Mouse (Mus musculus) limb, embryonic 15.5 days (tissue): ENCODE measurements around the gene Ldha. TPM values are rescaled to one million over a fixed set of nuclear protein-coding genes. Genes with fewer than 3 reads are reported as not detected.
"Not testable (repeated sequence)": the region's sequence is repeated elsewhere in the genome, so short reads cannot be mapped to it uniquely, and the experiment has no call there.

ENCODE experiments used
- ATAC-seq: fragments of 200-750 bp; cut with Nextera tagmentation; 2 replicates; pipeline ENCODE4 v1.8.0; 2017; ENCODE audit warnings: low read depth, moderate TSS enrichment; ENCODE audit not compliant: insufficient number of reproducible peaks, low FRiP score, low TSS enrichment
- H3K27ac ChIP-seq: fragments of 300-500 bp; sonication (generic); 2 replicates; pipeline ENCODE4 v1.5.1; 2015; ENCODE audit warnings: moderate library complexity, mild to moderate bottlenecking, inconsistent platforms
- H3K27me3 ChIP-seq: fragments of 300-500 bp; sonication (generic); 2 replicates; pipeline ENCODE4 v1.6.1; 2015; ENCODE audit warnings: inconsistent platforms
- H3K36me3 ChIP-seq: fragments of 300-500 bp; sonication (generic); 2 replicates; pipeline ENCODE4 v1.6.1; 2015; ENCODE audit warnings: inconsistent platforms
- H3K4me1 ChIP-seq: fragments of 300-500 bp; sonication (generic); 2 replicates; pipeline ENCODE4 v1.6.1; 2015; ENCODE audit warnings: inconsistent platforms
- H3K4me2 ChIP-seq: fragments of 300-500 bp; sonication (generic); 2 replicates; pipeline ENCODE4 v1.6.1; 2015; ENCODE audit warnings: mild to moderate bottlenecking, inconsistent platforms
- H3K4me3 ChIP-seq: fragments of 300-500 bp; sonication (generic); 2 replicates; pipeline ENCODE4 v1.5.1; 2015; ENCODE audit warnings: mild to moderate bottlenecking, inconsistent platforms
- H3K9ac ChIP-seq: fragments of 300-500 bp; sonication (generic); 2 replicates; pipeline ENCODE4 v1.6.1; 2015; ENCODE audit warnings: inconsistent platforms
- H3K9me3 ChIP-seq: fragments of 300-500 bp; sonication (generic); 2 replicates; pipeline ENCODE4 v1.6.1; 2016; ENCODE audit warnings: inconsistent platforms
- WGBS: fragments of 180-500 bp; shearing (Covaris S2); methylation state at CpG from one replicate; pipeline ENCODE4 v1.1.7; 2015; 5-methylcytosine and 5-hydroxymethylcytosine counted together
- polyA plus RNA-seq: library from polyadenylated mRNA; unstranded; fragments of >200 nt; fragmentation: Nextera tagmentation; extraction: Ambion mirVana; gene quantifications from 2 replicates; pipeline ENCODE4 v1.2.1, GENCODE M21; 2015

The Ldha gene
- polyA plus RNA-seq, 1 experiment from 2014 or later, result 1,928 TPM

- ATAC-seq, result no peak
- Histone ChIP-seq H3K4me2 (no peak overlapping the region), H3K9ac (no peak overlapping the region), H3K27me3 (no peaks in the 10 kb centered on the region), H3K27ac (no peak overlapping the region), H3K9me3 (no peaks in the 10 kb centered on the region), H3K36me3 (no peaks in the 10 kb centered on the region), H3K4me3 (no peak overlapping the region), H3K4me1 (no peaks in the 10 kb centered on the region)
- 61% methylated on average over 13 of the region's 13 CpGs for WGBS
These were observed 10.3 kb upstream of the Ldha start for GRCm38 (mm10) chr7:46830799-46831590.

GRCm38 (mm10) chr7:46831693-46832092, 9.6 kb upstream of the Ldha start:
- no peaks in the 10 kb centered on the region for H3K27me3 ChIP-seq
- H3K4me1 ChIP-seq, result no peaks in the 10 kb centered on the region
- H3K4me3 ChIP-seq, result no peak overlapping the region
- ATAC-seq, result no peak
- H3K36me3 ChIP-seq, result no peaks in the 10 kb centered on the region
- H3K27ac ChIP-seq, result no peak overlapping the region
- no peaks in the 10 kb centered on the region for H3K9me3 ChIP-seq
- WGBS, result 68% methylated on average over 8 of the region's 8 CpGs
- no peak overlapping the region for H3K9ac ChIP-seq
- H3K4me2 ChIP-seq, result no peak overlapping the region

GRCm38 (mm10) chr7:46832112-46832810, 9.0 kb upstream of the Ldha start:
- not testable (repeated sequence) for H3K27me3 ChIP-seq, H3K4me2 ChIP-seq, ATAC-seq, H3K36me3 ChIP-seq, H3K4me3 ChIP-seq, H3K4me1 ChIP-seq, H3K9ac ChIP-seq, H3K9me3 ChIP-seq, H3K27ac ChIP-seq
- 90% methylated on average over 11 of the region's 11 CpGs for WGBS

- H3K4me2 ChIP-seq, result no peak overlapping the region
- H3K27me3 ChIP-seq, result no peaks in the 10 kb centered on the region
- H3K4me1 ChIP-seq, result peaks cover 7% of the 10 kb centered on the region
- H3K36me3 ChIP-seq, result no peaks in the 10 kb centered on the region
- H3K4me3 ChIP-seq, result no peak overlapping the region
- no peak overlapping the region for H3K9ac ChIP-seq
- ATAC-seq, result no peak
- H3K27ac ChIP-seq, result no peak overlapping the region
- WGBS, result 69% methylated on average over 6 of the region's 6 CpGs
- no peaks in the 10 kb centered on the region for H3K9me3 ChIP-seq
These were observed 8.0 kb upstream of the Ldha start for GRCm38 (mm10) chr7:46833266-46833665.

- Histone ChIP-seq H3K9me3 (no peaks in the 10 kb centered on the region), H3K9ac (no peak overlapping the region), H3K27me3 (no peaks in the 10 kb centered on the region), H3K27ac (no peak overlapping the region), H3K4me2 (no peak overlapping the region), H3K4me3 (no peak overlapping the region), H3K36me3 (no peaks in the 10 kb centered on the region), H3K4me1 (peaks cover 12% of the 10 kb centered on the region)
- WGBS, result 77% methylated on average over 7 of the region's 7 CpGs
- ATAC-seq, result no peak
These were observed 7.5 kb upstream of the Ldha start for GRCm38 (mm10) chr7:46833670-46834255.

GRCm38 (mm10) chr7:46834994-46835610, 6.2 kb upstream of the Ldha start:
- no peaks in the 10 kb centered on the region for H3K9me3 ChIP-seq
- no peak overlapping the region for H3K4me2 ChIP-seq
- peaks cover 24% of the 10 kb centered on the region for H3K4me1 ChIP-seq
- H3K27ac ChIP-seq, result no peak overlapping the region
- no peaks in the 10 kb centered on the region for H3K27me3 ChIP-seq
- WGBS, result 42% methylated on average over 14 of the region's 14 CpGs
- no peak overlapping the region for H3K9ac ChIP-seq
- no peaks in the 10 kb centered on the region for H3K36me3 ChIP-seq
- ATAC-seq, result no peak
- no peak overlapping the region for H3K4me3 ChIP-seq

GRCm38 (mm10) chr7:46836357-46836756, 4.9 kb upstream of the Ldha start:
- no peak for ATAC-seq
- no peak overlapping the region for H3K27ac ChIP-seq
- H3K9ac ChIP-seq, result no peak overlapping the region
- H3K4me3 ChIP-seq, result no peak overlapping the region
- H3K36me3 ChIP-seq, result no peaks in the 10 kb centered on the region
- H3K4me2 ChIP-seq, result no peak overlapping the region
- H3K4me1 ChIP-seq, result peaks cover 26% of the 10 kb centered on the region
- WGBS, result 81% methylated on average over 5 of the region's 5 CpGs
- H3K27me3 ChIP-seq, result 0 out of 2 replicates have a peak, but pooled peaks cover under 1% of the 10 kb centered on the region
- H3K9me3 ChIP-seq, result no peaks in the 10 kb centered on the region

- H3K27ac ChIP-seq, result no peak overlapping the region
- 50% methylated on average over 5 of the region's 5 CpGs for WGBS
These were observed 4.2 kb upstream of the Ldha start for GRCm38 (mm10) chr7:46837073-46837472.

GRCm38 (mm10) chr7:46838104-46838671, 3.1 kb upstream of the Ldha start:
- Histone ChIP-seq H3K9me3 (no peaks in the 10 kb centered on the region), H3K4me2 (peak overlapping the region; percentile 42), H3K9ac (peak overlapping the region; percentile 20; the same call in 1 of the 2 replicates), H3K4me3 (peak overlapping the region; percentile 11; the same call in 1 of the 2 replicates), H3K27me3 (0 out of 2 replicates have a peak, but pooled peaks cover 4% of the 10 kb centered on the region), H3K4me1 (peaks cover 27% of the 10 kb centered on the region), H3K27ac (peak overlapping the region; percentile 87), H3K36me3 (no peaks in the 10 kb centered on the region)
- WGBS, result 2% methylated on average over 8 of the region's 9 CpGs
- peak; percentile 50 for ATAC-seq

More at GRCm38 (mm10) chr7:46837073-46837472, 4.2 kb upstream of the Ldha start:
- no peaks in the 10 kb centered on the region for H3K9me3 ChIP-seq
- no peak overlapping the region for H3K4me3 ChIP-seq
- H3K36me3 ChIP-seq, result no peaks in the 10 kb centered on the region
- ATAC-seq, result no peak
- 0 out of 2 replicates have a peak, but pooled peaks cover 4% of the 10 kb centered on the region for H3K27me3 ChIP-seq
- H3K4me2 ChIP-seq, result no peak overlapping the region
- no peak overlapping the region for H3K9ac ChIP-seq
- H3K4me1 ChIP-seq, result peaks cover 27% of the 10 kb centered on the region

- Histone ChIP-seq H3K4me2 (peak overlapping the region; percentile 42), H3K27me3 (0 out of 2 replicates have a peak, but pooled peaks cover 4% of the 10 kb centered on the region), H3K4me1 (peaks cover 27% of the 10 kb centered on the region), H3K9me3 (no peaks in the 10 kb centered on the region), H3K9ac (no peak overlapping the region), H3K36me3 (no peaks in the 10 kb centered on the region), H3K27ac (peak overlapping the region; percentile 87), H3K4me3 (peak overlapping the region; percentile 7)
- peak; percentile 78 for ATAC-seq
- WGBS, result 4% methylated on average over 8 of the region's 8 CpGs
These were observed 2.4 kb upstream of the Ldha start for GRCm38 (mm10) chr7:46838891-46839302.

GRCm38 (mm10) chr7:46839446-46839845, 1.8 kb upstream of the Ldha start:
- Histone ChIP-seq H3K27ac (peak overlapping the region; percentile 87), H3K9me3 (no peaks in the 10 kb centered on the region), H3K4me2 (peak overlapping the region; percentile 42), H3K27me3 (0 out of 2 replicates have a peak, but pooled peaks cover 4% of the 10 kb centered on the region), H3K36me3 (no peaks in the 10 kb centered on the region), H3K4me1 (peaks cover 27% of the 10 kb centered on the region), H3K9ac (no peak overlapping the region), H3K4me3 (no peak overlapping the region; the same call in 1 of the 2 replicates)
- WGBS, result 36% methylated on average over 7 of the region's 7 CpGs
- ATAC-seq, result no peak
